ENCODE assay signal across 7 mouse cellular contexts in the genomic region with DNA sequence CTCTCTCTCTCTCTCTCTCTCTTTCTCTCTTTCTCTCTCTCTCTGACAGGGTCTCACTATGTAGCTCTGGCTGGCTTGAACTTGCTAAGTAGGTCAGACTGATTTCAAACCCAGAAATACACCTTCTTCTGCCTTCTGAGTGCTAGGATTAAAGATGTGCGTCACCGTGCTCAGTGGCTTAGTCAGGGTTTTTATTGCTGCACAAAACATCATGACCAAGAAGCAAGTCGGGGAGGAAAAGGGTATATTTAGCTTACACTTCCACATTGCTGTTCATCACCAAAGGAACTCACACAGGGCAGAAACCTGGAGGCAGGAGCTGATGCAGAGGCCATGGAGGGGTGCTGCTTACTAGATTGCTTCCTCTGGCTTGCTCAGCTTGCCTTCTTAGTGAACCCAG. TPM values are rescaled to one million over a fixed set of nuclear protein-coding genes. Genes with fewer than 3 reads are reported as not detected.
"Had no signal": no experiment of that assay in that cellular context is flagged by ENCODE, and none has a peak within 500 bp of the region (broad histone marks: within the 10 kb centered on the region; RNA-seq: fewer than 3 reads in every experiment).

No protein-coding gene starts in this region.

RNA-seq across cellular contexts. Expression of gene Gm525, which starts 9.1 kb away (rescaled TPM):
- polyA plus RNA-seq: neural tube, embryonic 11.5 days; neural tube, embryonic 12.5 days; neural tube, embryonic 13.5 days; neural tube, embryonic 14.5 days; neural tube, embryonic 15.5 days; small intestine, adult 2 months; spleen, adult 2 months had no signal
